Mouse (Mus musculus) heart, adult 2 months (tissue): Measurements from ENCODE around the gene Cad. TPM values are rescaled to one million over a fixed set of nuclear protein-coding genes. Genes with fewer than 3 reads are reported as not detected.
"Not testable (repeated sequence)": the region's sequence is repeated elsewhere in the genome, so short reads cannot be mapped to it uniquely, and the experiment has no call there.

Source experiments
- DNase-seq, 2 experiments: peaks; one replicate each; pipeline ENCODE4 v3.0.0; 2021
- H3K27ac ChIP-seq: fragments of 200-600 bp; 2 replicates; pipeline ENCODE4 v1.8.1; 2022
- H3K27me3 ChIP-seq: fragments of 200-500 bp; 2 replicates; pipeline ENCODE4 v1.6.1; 2012; ENCODE audit warnings: mild to moderate bottlenecking, low read length, inconsistent platforms, mixed read lengths; ENCODE audit not compliant: control insufficient read depth, insufficient read depth
- H3K36me3 ChIP-seq: fragments of 200-500 bp; 2 replicates; pipeline ENCODE4 v1.6.1; 2012; ENCODE audit warnings: low read length, inconsistent platforms; ENCODE audit not compliant: control insufficient read depth, insufficient read depth
- H3K4me1 ChIP-seq: fragments of 200-500 bp; 2 replicates; pipeline ENCODE4 v1.6.1; 2011; ENCODE audit warnings: low read length; ENCODE audit not compliant: control insufficient read depth, insufficient read depth
- H3K4me3 ChIP-seq: fragments of 200-600 bp; 2 replicates; pipeline ENCODE4 v1.8.1; 2022
- H3K79me2 ChIP-seq: fragments of 200-500 bp; replicated peaks from 2 replicates; pipeline ENCODE4 v1.6.1; 2012; ENCODE audit warnings: mild to moderate bottlenecking, inconsistent platforms, low read length, moderate library complexity, mixed read lengths; ENCODE audit not compliant: control insufficient read depth, insufficient read depth
- H3K9ac ChIP-seq: fragments of 200-500 bp; 2 replicates; pipeline ENCODE4 v1.6.1; 2012; ENCODE audit warnings: low read depth, mild to moderate bottlenecking, control low read depth, inconsistent platforms, low read length, mixed read lengths
- CTCF ChIP-seq: fragments of 200-600 bp; IDR thresholded peaks from 2 replicates; pipeline ENCODE4 v1.8.1; 2022; ENCODE audit warnings: antibody characterized with exemption, mild to moderate bottlenecking, moderate library complexity
- EP300 ChIP-seq: fragments of 200-500 bp; IDR thresholded peaks from 2 replicates; pipeline ENCODE4 v1.6.1; 2011; ENCODE audit warnings: low read depth, low read length, control low read depth; ENCODE audit not compliant: insufficient read depth
- POLR2A ChIP-seq: fragments of 200-500 bp; IDR thresholded peaks from 2 replicates; pipeline ENCODE4 v1.6.1; 2011; ENCODE audit warnings: mild to moderate bottlenecking, low read depth, low read length, control low read depth; ENCODE audit not compliant: insufficient read depth
- WGBS: fragments of 180-500 bp; shearing (Covaris S2); methylation state at CpG from one replicate; pipeline ENCODE4 v1.1.7; 2018; 5-methylcytosine and 5-hydroxymethylcytosine counted together
- intact Hi-C: fragments of 180-260 bp; cut with DNase I; formaldehyde crosslinking; loops from one replicate; pipeline ENCODE4 v1.15.1; 2025
- polyA plus RNA-seq: library from polyadenylated mRNA; depleted of rRNA; stranded (reverse); fragments of >200 nt; gene quantifications from 2 replicates; pipeline ENCODE4 v1.2.3, GENCODE M21; 2012
- total RNA-seq, 2 experiments: library from RNA; stranded (reverse); gene quantifications; 2 replicates each; pipeline ENCODE4 v1.2.3; 2021

Cad gene
- total and polyA plus RNA-seq, 3 experiments: 11.0 to 18.5 (median 14.0) TPM

GRCm38 (mm10) chr5:31047074-31047473 is 7.5 kb upstream of the Cad start:
- no peak for TF ChIP-seq EP300
- TF ChIP-seq CTCF: no peak
- no peak for TF ChIP-seq POLR2A
- H3K27me3 ChIP-seq: no peaks in the 10 kb centered on the region
- H3K79me2 ChIP-seq: no peaks in the 10 kb centered on the region
- 81% methylated on average over 5 of the region's 5 CpGs for WGBS
- peak overlapping the region; percentile 94; the same call in 1 of the 2 replicates for H3K27ac ChIP-seq
- peak overlapping the region; percentile 93 for H3K4me3 ChIP-seq
- no peak for DNase-seq
- H3K4me1 ChIP-seq: no peaks in the 10 kb centered on the region; the same call in 1 of the 2 replicates
- no peaks in the 10 kb centered on the region for H3K36me3 ChIP-seq
- intact Hi-C loops: loop anchor here (5.0 kb wide), 1 partner anchor 125 kb away; the partner anchor contains the start of gene Khk
- H3K9ac ChIP-seq: no peak overlapping the region

GRCm38 (mm10) chr5:31047848-31048762 is 6.5 kb upstream of the Cad start, which contains the start of gene Atraid:
Atraid (plus strand) TSS chr5:31048312.
- TF ChIP-seq CTCF (peak; percentile 16; the same call in 1 of the 2 replicates), EP300 (no peak), POLR2A (peak; percentile 99)
- intact Hi-C loops: loop anchor here (2.0 to 5.0 kb wide), 2 partner anchors 87 to 126 kb away; partner anchors contain the start of genes Khk and Preb
- Histone ChIP-seq H3K4me3 (peak within 1 kb of the TSS; percentile 93), H3K36me3 (no peaks in the 10 kb centered on the region), H3K4me1 (no peaks in the 10 kb centered on the region; the same call in 1 of the 2 replicates), H3K9ac (peak within 1 kb of the TSS; percentile 92), H3K27ac (peak within 1 kb of the TSS; percentile 94), H3K27me3 (no peaks in the 10 kb centered on the region), H3K79me2 (no peaks in the 10 kb centered on the region)
- under 1% methylated on average over 73 of the region's 73 CpGs for WGBS
- peak; percentile 99 for DNase-seq

GRCm38 (mm10) chr5:31048763-31049641 is 5.6 kb upstream of the Cad start, which contains the start of gene Slc5a6:
Slc5a6 (minus strand) TSS chr5:31048924.
- Histone ChIP-seq H3K4me1 (peaks cover 1% of the 10 kb centered on the region), H3K27ac (peak within 1 kb of the TSS; percentile 94)

GRCm38 (mm10) chr5:31050427-31050826 is 4.2 kb upstream of the Cad start:
- Histone ChIP-seq H3K9ac (no peak overlapping the region), H3K36me3 (no peaks in the 10 kb centered on the region), H3K27ac (no peak overlapping the region), H3K4me3 (no peak overlapping the region), H3K27me3 (no peaks in the 10 kb centered on the region), H3K79me2 (no peaks in the 10 kb centered on the region), H3K4me1 (peaks cover 5% of the 10 kb centered on the region)
- no peak for DNase-seq
- no peak for TF ChIP-seq POLR2A
- TF ChIP-seq CTCF: peak; percentile 45
- no peak for TF ChIP-seq EP300
- intact Hi-C loops: loop anchor here (5.0 to 10.0 kb wide), 3 partner anchors 57 to 244 kb away; partner anchors contain the start of genes Dnajc5g, Fndc4, Gckr and Gm29609

More at GRCm38 (mm10) chr5:31048763-31049641, 5.6 kb upstream of the Cad start, which contains the start of gene Slc5a6:
- Histone ChIP-seq H3K9ac (peak within 1 kb of the TSS; percentile 92), H3K79me2 (no peaks in the 10 kb centered on the region), H3K36me3 (no peaks in the 10 kb centered on the region), H3K4me3 (peak within 1 kb of the TSS; percentile 93), H3K27me3 (no peaks in the 10 kb centered on the region)
- DNase-seq: peak; percentile 44 to 47
- intact Hi-C loops: loop anchor here (2.0 to 5.0 kb wide), 2 partner anchors 88 to 127 kb away; partner anchors contain the start of genes Khk and Preb
- TF ChIP-seq CTCF: peak; percentile 78
- 0 out of 2 replicates have a peak, but pooled peaks have one; percentile 45 for TF ChIP-seq EP300
- TF ChIP-seq POLR2A: 0 out of 2 replicates have a peak, but pooled peaks have one; percentile 19
- WGBS: under 1% methylated on average over 23 of the region's 23 CpGs

GRCm38 (mm10) chr5:31053728-31054127 is 852 bp upstream of the Cad start:
- 91% methylated on average over 4 of the region's 4 CpGs for WGBS
- intact Hi-C loops: loop anchor here (5.0 to 10.0 kb wide), 3 partner anchors 54 to 241 kb away; partner anchors contain the start of genes Dnajc5g, Fndc4, Gckr and Gm29609
- not testable (repeated sequence) for H3K36me3 ChIP-seq, H3K27ac ChIP-seq, H3K9ac ChIP-seq, H3K27me3 ChIP-seq, H3K79me2 ChIP-seq, H3K4me1 ChIP-seq, DNase-seq, H3K4me3 ChIP-seq
